Mouse (Mus musculus): ENCODE measurements around the gene Rnf169. TPM values are rescaled to one million over a fixed set of nuclear protein-coding genes. Genes with fewer than 3 reads are reported as not detected.
A peak's percentile ranks its signal among the peaks of the same experiment; 100 is the strongest.

The Rnf169 gene
- total RNA-seq, 2 experiments from 2014 or later: 6.4 to 7.4 TPM

- intact Hi-C loops (cut with DNase I; ENCODE audit: low total_unique reads): no loop called here
- DNase-seq: no peak
Measured at GRCm38 (mm10) chr7:99907463-99907862, 72.8 kb downstream of the Rnf169 start.

- DNase-seq: no peak
- intact Hi-C loops (cut with DNase I; ENCODE audit: low total_unique reads): no loop called here
Measured at GRCm38 (mm10) chr7:99906346-99906745, 73.9 kb downstream of the Rnf169 start.

GRCm38 (mm10) chr7:99904421-99905005 is 75.7 kb downstream of the Rnf169 start:
- intact Hi-C loops (cut with DNase I; ENCODE audit: low total_unique reads): no loop called here
- DNase-seq: no peak

GRCm38 (mm10) chr7:99902918-99903665 is 77.2 kb downstream of the Rnf169 start:
- no peak for DNase-seq
- intact Hi-C loops (cut with DNase I; ENCODE audit: low total_unique reads): no loop called here

GRCm38 (mm10) chr7:99902208-99902607 is 78.0 kb downstream of the Rnf169 start:
- intact Hi-C loops (cut with DNase I; ENCODE audit: low total_unique reads): no loop called here
- DNase-seq: no peak

GRCm38 (mm10) chr7:99896905-99897304 is 83.3 kb downstream of the Rnf169 start:
- intact Hi-C loops (cut with DNase I; ENCODE audit: low total_unique reads): no loop called here
- no peak for DNase-seq

- intact Hi-C loops (cut with DNase I; ENCODE audit: low total_unique reads): no loop called here
- DNase-seq: no peak
Measured at GRCm38 (mm10) chr7:99894478-99894877, 85.8 kb downstream of the Rnf169 start.

- intact Hi-C loops (cut with DNase I; ENCODE audit: low total_unique reads): no loop called here
- DNase-seq: no peak
Measured at GRCm38 (mm10) chr7:99893967-99894366, 86.3 kb downstream of the Rnf169 start.

- intact Hi-C loops (cut with DNase I; ENCODE audit: low total_unique reads): no loop called here
Measured at GRCm38 (mm10) chr7:99892351-99892750, 87.9 kb downstream of the Rnf169 start.

GRCm38 (mm10) chr7:99891471-99891870 is 88.8 kb downstream of the Rnf169 start:
- intact Hi-C loops (cut with DNase I; ENCODE audit: low total_unique reads): no loop called here

More at GRCm38 (mm10) chr7:99892351-99892750, 87.9 kb downstream of the Rnf169 start:
- DNase-seq: no peak

GRCm38 (mm10) chr7:99890168-99890755 is 90.0 kb downstream of the Rnf169 start:
- DNase-seq: no peak
- intact Hi-C loops (cut with DNase I; ENCODE audit: low total_unique reads): no loop called here

More at GRCm38 (mm10) chr7:99891471-99891870, 88.8 kb downstream of the Rnf169 start:
- DNase-seq: no peak

GRCm38 (mm10) chr7:99889175-99889880 is 90.9 kb downstream of the Rnf169 start:
- intact Hi-C loops (cut with DNase I; ENCODE audit: low total_unique reads): no loop called here
- DNase-seq: no peak

GRCm38 (mm10) chr7:99887743-99888142 is 92.5 kb downstream of the Rnf169 start:
- no peak for DNase-seq
- intact Hi-C loops (cut with DNase I; ENCODE audit: low total_unique reads): no loop called here

- DNase-seq: no peak
- intact Hi-C loops (cut with DNase I; ENCODE audit: low total_unique reads): no loop called here
Measured at GRCm38 (mm10) chr7:99887230-99887735, 93.0 kb downstream of the Rnf169 start.

GRCm38 (mm10) chr7:99878254-99878653 is 102.0 kb downstream of the Rnf169 start:
- DNase-seq: no peak
- intact Hi-C loops (cut with DNase I; ENCODE audit: low total_unique reads): loop anchor here (5.0 to 10.0 kb wide), 2 partner anchors 66 to 253 kb away; partner anchors contain the start of gene Tpbgl

- intact Hi-C loops (cut with DNase I; ENCODE audit: low total_unique reads): loop anchor here (5.0 to 10.0 kb wide), 2 partner anchors 64 to 252 kb away; partner anchors contain the start of gene Tpbgl
- DNase-seq: peak; percentile 80
Measured at GRCm38 (mm10) chr7:99876345-99876744, 103.9 kb downstream of the Rnf169 start.

GRCm38 (mm10) chr7:99875891-99876290 is 104.4 kb downstream of the Rnf169 start:
- no peak for DNase-seq
- intact Hi-C loops (cut with DNase I; ENCODE audit: low total_unique reads): loop anchor here (5.0 to 10.0 kb wide), 2 partner anchors 64 to 251 kb away; partner anchors contain the start of gene Tpbgl

GRCm38 (mm10) chr7:99873965-99874364 is 106.3 kb downstream of the Rnf169 start:
- DNase-seq: no peak
- intact Hi-C loops (cut with DNase I; ENCODE audit: low total_unique reads): loop anchor here (10.0 kb wide), 1 partner anchor 249 kb away; the partner anchor contains the start of gene Tpbgl
